Mouse (Mus musculus): Measurements from ENCODE around the gene Krtap4-16.
"Not testable (repeated sequence)": the region's sequence is repeated elsewhere in the genome, so short reads cannot be mapped to it uniquely, and the experiment has no call there.

Krtap4-16 gene

DNA sequence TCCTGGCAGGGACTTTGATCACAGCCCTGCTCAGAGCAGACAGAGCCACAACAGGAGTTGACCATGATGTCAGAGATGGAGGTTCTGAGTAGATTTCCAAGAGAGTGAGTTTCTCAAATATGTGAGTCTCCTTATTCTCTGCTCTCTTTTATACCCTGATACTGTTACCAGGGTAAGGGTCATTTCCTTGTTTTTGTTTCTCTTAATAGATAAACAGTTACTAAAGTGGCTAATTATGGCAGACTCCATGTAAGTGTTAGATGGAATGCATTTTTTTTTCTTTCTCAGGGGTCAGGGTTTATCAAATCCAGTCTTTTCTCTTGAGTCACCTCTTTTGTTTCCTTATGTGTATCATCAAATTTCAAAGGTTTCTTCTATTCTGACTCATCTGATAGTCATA, at the start of gene Krtap4-16:
TSS of gene Krtap4-16 (minus strand) at position 101 of the 400 bp plus-strand sequence.
- DNase-seq, result no peak

DNA sequence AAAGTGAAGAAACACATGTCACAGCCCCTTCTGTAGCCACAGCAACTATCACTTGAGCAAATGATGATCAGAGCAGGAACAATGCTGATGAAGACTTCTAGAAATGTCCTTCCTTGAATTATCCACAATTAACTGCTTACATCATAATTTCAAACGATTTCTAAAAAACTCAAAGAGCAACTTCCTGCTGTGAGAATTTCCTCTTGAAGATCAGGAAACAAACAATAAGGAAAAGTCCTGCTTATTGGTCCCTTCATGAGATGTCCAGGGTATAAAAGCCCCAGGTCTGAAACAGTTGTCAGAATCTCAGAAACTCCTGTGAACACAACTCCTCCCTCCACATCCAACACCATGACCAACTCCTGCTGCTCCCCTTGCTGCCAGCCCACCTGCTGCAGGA, 27.5 kb upstream of the Krtap4-16 start, which contains the start of gene Gm11567:
TSS of gene Gm11567 (plus strand) at position 301 of the 400 bp plus-strand sequence.
- DNase-seq, result not testable (repeated sequence)

DNA sequence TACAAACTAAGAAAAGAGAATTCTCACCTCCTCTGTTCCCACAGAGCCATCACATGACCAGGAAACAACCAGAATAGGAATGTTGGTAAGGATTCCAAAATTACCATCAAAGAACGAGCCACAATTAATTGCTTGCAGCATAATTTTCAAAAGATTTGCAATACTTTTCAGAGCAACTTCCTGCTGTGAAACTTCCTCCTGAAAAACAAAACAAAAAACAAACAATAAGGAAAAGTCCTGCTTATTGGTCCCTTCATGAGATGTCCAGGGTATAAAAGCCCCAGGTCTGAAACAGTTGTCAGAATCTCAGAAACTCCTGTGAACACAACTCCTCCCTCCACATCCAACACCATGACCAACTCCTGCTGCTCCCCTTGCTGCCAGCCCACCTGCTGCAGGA, 21.7 kb upstream of the Krtap4-16 start, which contains the start of gene Krtap9-1:
TSS of gene Krtap9-1 (plus strand) at position 301 of the 400 bp plus-strand sequence.
- not testable (repeated sequence) for DNase-seq

DNA sequence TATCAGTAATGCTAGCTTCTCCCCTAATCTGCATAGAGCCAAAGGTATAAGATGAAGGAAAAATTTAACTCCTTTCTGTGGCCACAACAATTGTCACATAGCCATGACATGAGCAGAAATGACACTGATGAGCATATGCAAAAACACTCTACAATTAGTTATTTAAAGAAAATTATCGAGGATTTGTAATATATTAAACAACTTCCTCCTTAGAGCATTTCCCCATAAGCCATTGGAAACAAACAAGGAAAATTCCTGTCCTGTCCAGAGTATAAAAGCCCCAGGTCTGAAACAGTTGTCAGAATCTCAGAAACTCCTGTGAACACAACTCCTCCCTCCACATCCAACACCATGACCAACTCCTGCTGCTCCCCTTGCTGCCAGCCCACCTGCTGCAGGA, 12.8 kb upstream of the Krtap4-16 start, which contains the start of gene Gm11559:
TSS of gene Gm11559 (plus strand) at position 301 of the 400 bp plus-strand sequence.
- not testable (repeated sequence) for DNase-seq

DNA sequence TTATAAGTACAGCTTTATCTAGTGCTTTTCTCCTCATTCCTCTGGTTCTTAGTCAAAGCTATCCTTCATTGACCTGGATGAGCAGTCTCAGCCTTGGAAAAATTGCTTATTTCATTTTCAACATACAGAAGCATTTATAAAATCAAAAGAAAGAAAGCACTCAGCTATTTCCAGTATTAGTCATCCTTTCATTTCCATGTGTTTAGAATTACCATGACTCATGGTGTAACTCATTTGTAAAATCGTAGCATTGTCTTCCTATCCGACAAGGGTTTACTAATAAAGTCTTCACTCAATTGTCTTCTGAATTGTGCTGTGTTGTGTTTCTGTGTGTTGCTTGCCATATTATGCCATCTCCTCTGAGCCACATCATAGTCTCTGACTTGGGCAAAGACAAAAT, 7.4 kb upstream of the Krtap4-16 start:
- DNase-seq, result no peak

DNA sequence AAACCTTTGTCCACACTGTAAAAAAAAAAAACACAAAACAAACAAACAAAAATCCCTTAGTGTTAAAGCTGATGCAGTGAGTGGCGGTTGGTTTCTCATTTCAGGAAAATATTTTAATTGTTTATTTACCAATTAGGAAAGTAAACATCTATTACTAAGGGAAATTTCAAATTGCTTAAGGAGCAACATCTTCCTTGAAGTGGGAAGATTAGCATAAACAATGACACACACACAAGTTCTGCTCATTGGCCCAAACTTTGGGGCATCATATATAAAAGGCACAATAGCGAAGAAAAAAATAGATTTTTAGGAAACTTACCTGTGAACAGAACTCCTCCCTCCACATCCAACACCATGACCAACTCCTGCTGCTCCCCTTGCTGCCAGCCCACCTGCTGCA, 6.2 kb upstream of the Krtap4-16 start, which contains the start of gene Gm11568:
TSS of gene Gm11568 (plus strand) at position 301 of the 400 bp plus-strand sequence.
- no peak for DNase-seq

DNA sequence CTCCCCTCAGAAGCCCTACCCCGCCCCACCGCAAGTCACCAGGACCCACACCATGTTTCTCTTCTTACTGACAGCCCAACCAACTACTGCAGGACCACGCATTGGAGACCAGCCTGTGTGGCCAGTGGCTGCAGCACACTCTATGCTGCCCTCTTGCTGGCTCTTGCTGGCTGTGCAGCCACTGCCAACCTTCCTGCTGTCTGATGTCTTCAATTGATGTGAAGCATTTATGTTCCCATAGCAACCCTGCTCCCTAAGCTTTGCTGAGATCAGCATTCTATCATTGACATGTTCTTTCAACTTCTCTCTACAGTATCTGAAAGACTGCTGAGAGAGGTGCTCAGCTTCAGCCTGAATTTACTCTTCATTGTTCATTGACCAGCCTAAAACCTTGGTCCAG, 2.7 kb upstream of the Krtap4-16 start:
- DNase-seq, result no peak

DNA sequence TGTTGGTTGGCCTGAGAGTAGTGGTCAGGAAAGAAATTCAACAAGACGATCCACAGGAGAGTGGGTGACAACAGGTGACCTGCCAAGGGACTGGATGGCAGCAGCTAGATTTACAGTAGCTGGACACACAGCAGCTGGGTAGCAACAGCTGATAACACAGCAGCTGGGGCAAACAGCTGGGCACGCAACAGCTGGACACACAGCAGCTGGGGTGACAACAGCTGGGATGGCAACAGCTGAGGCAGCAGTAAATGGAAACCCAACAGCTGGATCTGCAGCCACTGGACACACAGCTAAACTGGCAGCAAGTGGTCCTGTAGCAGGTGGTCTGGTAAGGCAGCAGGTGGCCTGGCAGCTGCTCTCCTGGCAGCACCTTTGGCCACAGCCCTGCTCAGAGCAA, 4.7 kb downstream of the Krtap4-16 start:
- no peak for DNase-seq

DNA sequence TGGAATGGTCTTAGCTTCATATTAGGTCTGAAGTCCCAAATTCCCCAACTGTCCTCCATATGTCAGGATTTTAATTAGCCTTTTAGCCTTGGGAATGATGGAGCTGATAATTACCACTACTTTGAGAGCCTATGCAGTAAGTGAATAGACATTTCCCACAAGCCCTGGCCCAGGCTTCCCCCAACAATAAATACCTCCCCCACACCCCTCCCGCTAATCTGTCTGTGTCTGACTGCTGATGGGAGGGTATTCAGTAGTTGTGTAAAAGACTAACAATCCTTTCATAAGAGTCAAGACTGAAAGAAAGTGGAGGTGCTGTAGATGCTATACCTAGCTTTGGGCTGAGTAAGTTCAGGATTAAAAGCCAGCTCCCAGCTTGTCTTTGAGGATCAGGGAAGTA, 9.2 kb downstream of the Krtap4-16 start:
- no peak for DNase-seq

DNA sequence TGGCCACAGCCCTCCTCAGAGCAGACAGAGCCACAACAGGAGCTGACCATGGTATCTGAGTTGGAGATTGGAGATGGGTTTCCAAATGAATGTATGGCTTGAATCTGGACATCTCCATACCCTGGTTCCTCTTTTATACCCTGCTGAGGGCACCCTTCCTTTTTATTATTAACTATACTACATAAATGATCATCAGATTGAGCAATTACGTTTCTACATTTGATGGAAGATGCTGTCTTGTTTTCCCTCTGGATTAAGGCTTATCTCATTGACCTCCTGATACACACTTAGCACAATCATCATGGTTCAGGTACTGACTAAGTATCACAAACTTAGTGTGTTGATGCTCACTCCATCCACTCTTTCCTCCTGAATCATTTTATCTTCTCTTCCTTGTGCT, 13.4 kb downstream of the Krtap4-16 start, which contains the start of gene 2300003K06Rik:
TSS of gene 2300003K06Rik (minus strand) at position 101 of the 400 bp plus-strand sequence.
- no peak for DNase-seq

DNA sequence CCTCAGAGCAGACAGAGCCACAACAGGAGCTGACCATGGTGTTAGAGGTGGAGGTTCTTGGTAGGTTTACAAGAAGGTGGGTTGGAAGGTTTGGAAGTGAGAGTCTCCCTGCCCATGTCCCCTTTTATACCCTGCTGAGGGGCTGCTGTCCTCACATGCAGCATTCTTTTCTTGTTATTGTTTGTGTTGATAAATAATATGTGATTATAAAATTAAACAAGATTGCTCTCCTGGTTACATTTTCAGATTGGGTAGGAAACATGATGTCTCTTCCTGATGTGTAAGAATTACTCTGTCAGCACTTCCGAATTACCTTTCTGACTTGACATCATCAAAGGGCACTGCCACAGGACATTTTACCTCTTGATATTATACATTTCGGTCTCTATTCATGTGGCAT, 35.8 kb downstream of the Krtap4-16 start, which contains the start of gene Gm11564:
TSS of gene Gm11564 (minus strand) at position 101 of the 400 bp plus-strand sequence.
- not testable (repeated sequence) for DNase-seq

DNA sequence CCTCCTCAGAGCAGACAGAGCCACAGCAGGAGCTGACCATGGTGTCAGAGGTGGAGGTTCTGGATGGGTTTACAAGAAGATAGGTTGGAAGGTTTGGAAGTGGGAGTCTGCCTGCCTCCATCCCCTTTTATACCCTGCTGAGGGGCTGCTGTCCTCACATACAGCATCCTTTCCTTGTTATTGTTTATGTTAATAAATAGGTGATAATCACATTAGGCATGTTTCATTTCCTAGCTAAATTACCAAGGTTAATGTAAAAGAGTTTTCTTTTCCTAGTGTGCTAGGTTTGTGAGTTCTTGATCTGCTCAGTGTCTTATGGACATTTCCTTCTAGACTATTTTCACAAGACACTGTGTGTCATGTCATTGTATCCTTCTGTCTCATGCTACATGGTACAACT, 41.6 kb downstream of the Krtap4-16 start, which contains the start of gene Krtap4-13:
TSS of gene Krtap4-13 (minus strand) at position 101 of the 400 bp plus-strand sequence.
- DNase-seq, result not testable (repeated sequence)

DNA sequence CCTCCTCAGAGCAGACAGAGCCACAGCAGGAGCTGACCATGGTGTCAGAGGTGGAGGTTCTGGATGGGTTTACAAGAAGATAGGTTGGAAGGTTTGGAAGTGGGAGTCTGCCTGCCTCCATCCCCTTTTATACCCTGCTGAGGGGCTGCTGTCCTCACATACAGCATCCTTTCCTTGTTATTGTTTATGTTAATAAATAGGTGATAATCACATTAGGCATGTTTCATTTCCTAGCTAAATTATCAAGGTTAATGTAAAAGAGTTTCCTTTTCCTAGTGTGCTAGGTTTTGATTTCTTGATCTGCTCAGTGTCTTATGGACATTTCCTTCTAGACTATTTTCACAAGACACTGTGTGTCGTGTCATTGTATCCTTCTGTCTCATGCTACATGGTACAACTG, 47.1 kb downstream of the Krtap4-16 start, which contains the start of gene Gm11554:
TSS of gene Gm11554 (minus strand) at position 101 of the 400 bp plus-strand sequence.
- not testable (repeated sequence) for DNase-seq

All from lung, postnatal 14 days (tissue).